Mouse (Mus musculus) embryonic fibroblast, embryonic 13.5 days (primary cell): ENCODE data around the gene Siglece.

Experiments
- CTCF ChIP-seq: IDR thresholded peaks from 2 replicates; pipeline ENCODE4 v1.5.1; 2011; ENCODE audit warnings: mild to moderate bottlenecking, control low read depth, low read length, moderate library complexity, borderline replicate concordance; ENCODE audit not compliant: insufficient read depth
- POLR2A ChIP-seq: IDR thresholded peaks from 2 replicates; pipeline ENCODE4 v1.6.1; 2011; ENCODE audit warnings: low read depth, mild to moderate bottlenecking, control low read depth, low read length, moderate library complexity

DNA sequence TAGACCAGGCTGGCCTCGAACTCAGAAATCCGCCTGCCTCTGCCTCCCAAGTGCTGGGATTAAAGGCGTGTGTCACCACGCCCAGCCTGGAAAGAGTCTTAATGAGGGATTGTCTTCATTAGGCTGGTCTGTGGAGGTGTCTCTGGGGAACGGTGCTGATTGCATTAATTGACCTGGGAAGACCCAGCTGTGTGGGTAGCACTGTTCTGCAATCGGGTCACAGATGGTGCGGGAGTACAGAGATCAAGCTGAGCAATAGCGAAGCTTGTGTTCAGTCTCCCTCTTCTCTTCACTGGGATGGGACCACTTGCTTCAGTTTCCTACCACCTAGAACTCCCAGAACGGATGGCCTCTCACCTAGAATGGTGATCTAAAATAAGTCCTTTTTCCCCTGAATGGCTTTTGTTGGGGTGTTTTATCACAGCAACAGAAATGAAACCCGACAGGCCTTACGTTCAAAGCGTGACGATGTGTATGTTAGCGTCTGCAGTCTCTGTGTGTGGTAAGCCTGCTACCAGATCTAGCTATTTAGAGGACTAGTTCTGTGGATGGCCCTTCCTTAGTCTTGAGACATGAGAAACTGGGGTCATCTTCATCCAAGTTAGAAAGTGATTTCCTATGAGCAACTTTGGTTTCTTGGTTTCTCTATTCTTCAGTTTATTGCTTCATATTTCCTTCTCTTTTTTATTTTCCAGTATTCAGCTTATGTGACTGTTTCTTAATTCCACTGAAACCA lies 46.0 kb downstream of the Siglece start:
- TF ChIP-seq POLR2A (no peak), CTCF (no peak)
